Mouse (Mus musculus) hematopoietic stem cell, adult 5-6 weeks (primary cell): ENCODE data around the gene Gm5483. TPM values are rescaled to one million over a fixed set of nuclear protein-coding genes. Genes with fewer than 3 reads are reported as not detected.
"Not testable (repeated sequence)": the region's sequence is repeated elsewhere in the genome, so short reads cannot be mapped to it uniquely, and the experiment has no call there.

Source experiments
- ATAC-seq, 2 experiments: fragments of 125-278 bp in 1 of 2; replicated peaks in 1 of 2; 2 replicates each; pipeline ENCODE4 v1.8.0; 2016 to 2017; ENCODE audit warnings: inconsistent platforms in 2 of 2, mild to moderate bottlenecking in 2 of 2, moderate number of reproducible peaks in 2 of 2, low read depth in 1 of 2, moderate TSS enrichment in 1 of 2; ENCODE audit not compliant: low FRiP score in 2 of 2, poor library complexity in 2 of 2, severe bottlenecking in 2 of 2, insufficient read depth in 1 of 2, low TSS enrichment in 1 of 2
- total RNA-seq: library from RNA; stranded (forward); fragments of 172-1452, 232-1000 nt; gene quantifications from 2 replicates; pipeline ENCODE4 v1.2.3, GENCODE M21; 2017

The Gm5483 gene
- total RNA-seq = 8.9 and 27.9 TPM in 2 replicates

DNA sequence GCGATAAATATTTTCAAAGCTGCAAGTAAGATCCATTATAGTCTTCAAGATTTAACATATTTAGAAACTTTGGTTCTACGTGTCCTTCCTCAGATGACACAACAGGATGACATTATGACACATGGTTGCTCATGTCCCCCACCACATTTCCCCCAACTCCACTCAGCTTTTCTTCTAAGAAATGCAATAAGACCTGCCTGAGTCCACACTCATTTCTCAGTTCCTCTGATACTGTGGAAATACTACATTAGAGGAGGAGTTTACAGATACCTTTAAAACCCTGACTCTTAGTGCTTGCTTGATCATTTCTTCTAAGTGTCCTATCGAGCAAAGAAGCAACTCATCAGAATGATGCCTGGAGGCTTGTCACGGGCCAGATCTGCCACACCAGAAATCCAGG lies at the start of gene Gm5483:
TSS of gene Gm5483 (plus strand) at position 301 of the 400 bp plus-strand sequence.
- ATAC-seq = not testable (repeated sequence)

DNA sequence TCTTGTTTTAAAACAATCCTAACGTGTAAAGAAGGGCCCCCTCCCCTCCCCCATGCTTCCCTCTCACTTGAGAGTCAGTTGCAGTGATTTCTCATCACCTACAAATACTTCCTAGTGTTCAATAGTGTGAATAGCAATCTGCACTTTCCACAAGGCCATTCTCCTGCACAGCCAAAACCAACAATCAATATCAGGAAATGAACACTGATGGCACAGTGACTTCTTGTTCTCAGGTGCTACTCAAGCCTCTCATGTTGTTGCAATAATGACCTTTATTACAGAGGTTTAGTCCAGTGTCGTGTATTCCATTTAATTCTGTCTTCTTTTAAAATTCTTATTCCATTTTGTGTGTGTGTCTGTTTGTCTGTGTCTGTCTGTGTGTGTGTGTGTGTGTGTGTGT lies 45.8 kb upstream of the Gm5483 start:
- no peak for ATAC-seq

DNA sequence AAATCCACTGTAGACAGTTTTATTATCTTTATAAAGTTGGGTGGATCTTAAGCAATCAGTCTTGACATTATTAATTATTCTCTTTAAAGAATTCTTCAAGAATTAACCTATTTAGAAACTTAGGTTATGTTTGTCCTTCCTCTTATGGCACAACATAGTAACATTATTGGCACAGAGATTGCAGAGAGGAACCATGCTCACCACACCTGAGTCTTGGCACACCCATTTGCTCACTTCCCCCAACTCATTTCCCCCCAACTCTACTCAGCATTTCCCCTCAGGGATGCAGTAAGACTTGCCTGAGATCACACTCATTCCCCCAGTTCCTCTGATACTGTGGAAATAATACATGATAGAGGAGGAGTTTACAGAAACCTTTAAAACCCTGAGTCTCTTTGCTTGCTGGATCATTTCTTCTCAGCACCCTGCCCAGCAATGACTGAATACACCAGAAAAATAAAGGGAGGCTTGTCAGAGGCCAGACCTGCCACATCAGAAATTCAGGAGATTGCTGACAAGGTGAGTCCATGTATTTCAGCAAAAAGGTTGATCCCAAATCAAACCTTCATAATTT lies 27.5 kb upstream of the Gm5483 start, which contains the start of gene Stfa2l1:
TSS of gene Stfa2l1 (plus strand) at position 410 of the 574 bp plus-strand sequence.
- peak in 1 of 2 experiments; percentile 7; a peak in 2 of 4 replicates for ATAC-seq

DNA sequence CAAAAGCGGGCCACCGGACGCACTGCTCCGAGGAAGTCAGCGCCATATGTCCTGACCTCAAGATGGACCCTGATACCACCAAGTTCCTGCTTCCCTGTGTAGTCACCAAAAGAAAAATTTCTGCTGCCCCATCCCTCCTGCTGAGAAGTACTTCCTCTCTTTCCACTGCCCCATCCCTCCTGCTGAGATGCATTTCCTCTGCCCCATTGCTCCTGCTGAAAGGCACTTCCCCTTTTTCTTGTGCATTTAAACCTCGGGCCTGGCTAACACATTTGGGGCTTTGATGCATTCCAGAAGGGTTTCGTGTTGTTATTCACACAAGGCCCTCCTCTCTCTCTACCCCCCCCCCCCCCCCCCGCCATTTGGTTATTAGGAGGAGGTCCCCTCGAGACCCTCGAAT lies 16.2 kb upstream of the Gm5483 start:
- not testable (repeated sequence) for ATAC-seq

DNA sequence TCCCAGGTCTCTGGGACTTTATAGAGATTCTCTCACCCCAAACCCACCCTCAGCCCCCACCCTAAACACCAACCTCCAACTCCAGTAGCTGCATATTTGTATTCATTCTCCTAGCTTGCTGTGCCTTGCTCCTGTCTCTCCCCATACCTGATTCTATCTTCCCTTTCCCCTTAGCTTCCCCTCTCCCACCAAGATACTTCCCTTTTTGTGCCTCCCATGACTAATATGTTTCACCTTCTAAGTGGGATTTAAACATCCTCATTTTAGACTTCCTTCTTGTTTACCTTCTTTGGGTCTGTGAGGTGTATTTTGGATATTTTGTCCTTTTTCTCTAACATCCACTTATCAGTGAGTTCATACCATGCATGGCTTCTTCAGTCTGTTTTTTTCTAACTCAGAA lies 7.9 kb upstream of the Gm5483 start:
- ATAC-seq = no peak

DNA sequence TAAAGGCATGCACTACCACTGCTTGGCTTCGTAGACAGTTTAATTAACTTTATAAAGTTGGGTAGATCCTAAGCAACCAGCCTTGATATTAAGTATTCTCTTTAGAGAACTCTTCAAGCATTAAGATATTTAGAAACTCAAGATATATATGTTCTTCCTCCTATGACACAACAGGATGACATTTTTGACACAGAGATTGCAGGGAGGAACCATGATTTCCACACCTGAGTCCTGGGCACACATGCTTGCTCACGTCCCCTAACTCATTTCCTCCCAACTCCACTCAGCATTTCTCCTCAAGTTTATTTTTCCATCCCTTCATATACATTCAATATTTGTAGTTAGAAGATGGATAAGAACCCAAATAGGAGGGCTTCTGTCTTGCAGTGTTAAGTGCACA lies 4.1 kb upstream of the Gm5483 start:
- no peak for ATAC-seq

DNA sequence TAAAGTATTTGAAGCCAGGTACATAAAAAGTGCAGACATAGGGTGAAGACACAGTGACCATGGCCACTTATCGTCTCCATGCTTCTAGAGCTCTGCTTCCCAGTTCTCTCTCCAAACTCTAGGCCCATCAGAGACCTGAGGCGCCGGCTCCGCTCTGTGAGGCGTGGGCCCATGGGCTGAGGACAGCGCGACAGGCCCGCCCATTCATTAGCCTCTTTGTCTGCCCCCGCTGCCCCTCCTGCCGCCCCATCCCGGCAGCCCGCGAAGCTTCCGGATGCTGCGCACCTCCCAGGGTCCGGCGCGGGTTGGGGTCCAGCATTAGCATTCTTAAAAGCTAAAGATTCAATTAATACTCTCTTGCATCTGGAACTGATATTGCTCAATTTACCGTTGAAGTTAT lies 15.2 kb downstream of the Gm5483 start:
- no peak for ATAC-seq

DNA sequence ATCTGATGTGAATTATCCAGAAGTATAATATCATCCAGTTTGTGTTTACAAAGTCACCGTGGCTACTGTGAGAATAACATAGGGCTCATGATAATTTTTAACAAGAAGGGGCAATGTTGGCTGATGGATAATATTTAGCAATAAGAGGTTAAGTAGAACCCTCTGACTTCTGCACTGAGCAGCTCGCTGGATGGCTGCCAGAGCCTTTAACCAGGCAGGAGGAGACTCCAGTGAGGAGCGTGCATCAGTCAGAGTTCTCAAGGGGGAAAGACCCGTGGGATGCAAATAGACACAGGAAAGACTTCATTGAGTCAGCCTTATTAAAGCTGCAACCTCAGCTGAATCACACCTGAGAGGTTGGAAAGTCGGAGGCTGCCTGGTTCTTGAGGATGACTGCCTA lies 19.8 kb downstream of the Gm5483 start:
- no peak for ATAC-seq

DNA sequence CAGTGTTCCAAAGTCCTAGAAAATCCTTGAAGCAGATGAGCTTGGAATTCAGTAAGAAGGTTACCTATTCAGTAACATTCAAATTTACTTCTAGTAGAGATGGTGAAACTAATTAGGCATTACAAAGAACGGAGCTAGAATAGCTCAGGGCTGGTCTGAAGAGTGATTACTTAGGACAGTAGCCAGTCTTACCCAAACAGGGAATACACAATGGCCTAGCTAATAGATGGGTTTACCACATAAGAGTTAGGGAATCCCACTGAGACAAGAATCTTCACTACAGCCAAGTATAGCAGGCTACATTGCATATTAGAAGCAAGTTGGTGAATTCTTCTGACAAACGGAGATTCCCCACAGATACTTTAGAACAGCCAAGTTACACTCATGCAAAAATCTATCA lies 21.7 kb downstream of the Gm5483 start:
- ATAC-seq = not testable (repeated sequence)

DNA sequence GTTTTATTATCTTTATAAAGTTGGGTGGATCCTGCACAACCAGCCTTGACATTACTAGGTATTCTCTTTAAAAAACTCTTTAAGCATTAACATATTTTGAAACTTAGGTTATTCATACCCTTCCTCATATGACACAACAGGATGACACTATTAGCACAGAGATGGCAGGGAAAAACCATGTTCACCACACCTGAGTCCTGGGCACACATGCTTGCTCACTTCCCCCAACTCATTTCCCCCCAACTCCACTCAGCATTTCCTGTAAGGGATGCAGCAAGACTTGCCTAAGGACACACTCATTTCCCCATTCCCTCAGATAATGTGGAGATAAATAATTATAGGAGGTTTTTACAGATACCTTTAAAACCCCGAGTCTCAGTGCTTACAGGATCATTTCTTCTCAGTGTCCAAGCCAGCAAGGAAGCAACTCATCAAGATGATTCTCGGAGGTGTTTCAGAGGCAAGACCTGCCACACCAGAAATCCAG lies 26.0 kb downstream of the Gm5483 start, which contains the start of gene Gm5416:
TSS of gene Gm5416 (plus strand) at position 437 of the 487 bp plus-strand sequence.
- no peak for ATAC-seq

DNA sequence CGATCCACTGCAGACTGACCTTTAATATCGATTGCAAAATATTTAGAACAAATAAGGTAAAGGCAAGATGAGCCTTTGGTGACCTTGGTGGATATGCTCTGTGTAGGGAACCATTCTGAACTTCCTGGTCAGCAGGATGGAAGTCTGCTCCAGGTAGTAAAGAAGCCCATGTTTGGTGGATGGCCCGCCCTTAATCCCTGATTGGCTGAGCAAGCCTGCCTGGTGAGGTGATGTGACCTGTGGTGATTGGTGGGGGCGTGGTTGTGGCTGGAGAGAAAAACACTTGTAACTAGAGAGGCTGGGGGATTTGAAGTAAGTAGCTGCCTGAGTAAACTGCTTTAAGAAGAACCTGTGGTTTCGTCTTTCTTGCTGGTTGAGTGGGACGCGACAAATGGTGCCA lies 37.2 kb downstream of the Gm5483 start, which contains the start of gene 2010005H15Rik:
TSS of gene 2010005H15Rik (plus strand) at position 301 of the 400 bp plus-strand sequence.
- not testable (repeated sequence) for ATAC-seq

Other genes starting within 250 kb of the Gm5483 start
- 65.9 and 69.0 TPM in 2 replicates for gene Parp9, start 245.7 kb upstream of the Gm5483 start, total RNA-seq
- 63.4 and 70.0 TPM in 2 replicates for gene Dtx3l, start 245.1 kb upstream of the Gm5483 start, total RNA-seq
- 43.1 and 60.8 TPM in 2 replicates for gene Kpna1, start 205.5 kb upstream of the Gm5483 start, total RNA-seq
- 12.8 and 15.5 TPM in 2 replicates for gene Wdr5b, start 143.0 kb upstream of the Gm5483 start, total RNA-seq
- 90.0 and 102 TPM in 2 replicates for gene Fam162a, start 112.6 kb upstream of the Gm5483 start, total RNA-seq
- gene Ccdc58, start 112.5 kb upstream of the Gm5483 start, total RNA-seq = 59.4 and 73.5 TPM in 2 replicates
- gene Csta1, start 53.0 kb upstream of the Gm5483 start, total RNA-seq = not detected in 2 replicates
- 4.4 TPM in 1 of 2 replicates, not detected in the other for gene Stfa2l1, start 27.4 kb upstream of the Gm5483 start, total RNA-seq
- gene Gm5416, start 26.2 kb downstream of the Gm5483 start, total RNA-seq = not detected in 2 replicates
- not detected in 2 replicates for gene 2010005H15Rik, start 37.3 kb downstream of the Gm5483 start, total RNA-seq
- 0.55 and 4.7 TPM in 2 replicates for gene Stfa1, start 92.7 kb downstream of the Gm5483 start, total RNA-seq
- not detected in 2 replicates for gene BC117090, start 150.1 kb downstream of the Gm5483 start, total RNA-seq
- gene BC100530, start 183.5 kb downstream of the Gm5483 start, total RNA-seq = 6.2 TPM in 1 of 2 replicates, not detected in the other
- 5.4 TPM in 1 of 2 replicates, not detected in the other for gene Stfa2, start 224.2 kb downstream of the Gm5483 start, total RNA-seq